Mouse (Mus musculus) forebrain, embryonic 11.5 days (tissue): ENCODE measurements around the gene Ctnna2. TPM values are rescaled to one million over a fixed set of nuclear protein-coding genes. Genes with fewer than 3 reads are reported as not detected.

Experiments
- ATAC-seq: fragments of 200-750 bp; cut with Nextera tagmentation; replicated peaks from 2 replicates; pipeline ENCODE4 v1.8.0; 2017; ENCODE audit warnings: moderate TSS enrichment; ENCODE audit not compliant: low FRiP score
- DNase-seq: peaks from one replicate; pipeline ENCODE4 v3.0.0-alpha.2; 2017; ENCODE audit warnings: low spot score
- H3K27ac ChIP-seq: fragments of 300-500 bp; sonication (generic); 2 replicates; pipeline ENCODE4 v1.5.1; 2014; ENCODE audit warnings: low read depth, low read length
- H3K27me3 ChIP-seq: fragments of 300-500 bp; sonication (generic); 2 replicates; pipeline ENCODE4 v1.6.1; 2014; ENCODE audit warnings: mild to moderate bottlenecking, low read length, mixed read lengths; ENCODE audit not compliant: control insufficient read depth, insufficient read depth
- H3K36me3 ChIP-seq: fragments of 300-500 bp; sonication (generic); 2 replicates; pipeline ENCODE4 v1.6.1; 2014; ENCODE audit warnings: mild to moderate bottlenecking, low read length, moderate library complexity, mixed read lengths; ENCODE audit not compliant: control insufficient read depth, insufficient read depth
- H3K4me1 ChIP-seq: fragments of 300-500 bp; sonication (generic); replicated peaks from 2 replicates; pipeline ENCODE4 v1.6.1; 2014; ENCODE audit warnings: low read length, mixed read lengths; ENCODE audit not compliant: control insufficient read depth, insufficient read depth
- H3K4me2 ChIP-seq: fragments of 300-500 bp; sonication (generic); 2 replicates; pipeline ENCODE4 v1.6.1; 2014; ENCODE audit warnings: low read depth, mild to moderate bottlenecking, low read length, moderate library complexity, mixed read lengths; ENCODE audit not compliant: severe bottlenecking
- H3K4me3 ChIP-seq: fragments of 300-500 bp; sonication (generic); 2 replicates; pipeline ENCODE4 v1.5.1; 2014; ENCODE audit warnings: low read depth, low read length
- H3K9ac ChIP-seq: fragments of 300-500 bp; sonication (generic); 2 replicates; pipeline ENCODE4 v1.6.1; 2014; ENCODE audit warnings: low read length
- H3K9me3 ChIP-seq: fragments of 300-500 bp; sonication (generic); 2 replicates; pipeline ENCODE4 v1.6.1; 2016; ENCODE audit warnings: low read length, mixed read lengths; ENCODE audit not compliant: control insufficient read depth
- WGBS: fragments of 180-500 bp; shearing (Covaris S2); extraction: QIAGEN DNeasy Blood & Tissue Kit; methylation state at CpG from one replicate; pipeline ENCODE4 v1.1.7; 2014; 5-methylcytosine and 5-hydroxymethylcytosine counted together
- polyA plus RNA-seq: library from polyadenylated mRNA; unstranded; fragments of >200 nt; fragmentation: Nextera tagmentation; extraction: Ambion mirVana; gene quantifications from 2 replicates; pipeline ENCODE4 v1.2.1, GENCODE M21; 2014

Ctnna2 gene
- polyA plus RNA-seq, 1 experiment from 2014 or later, result 38.5 TPM

DNA sequence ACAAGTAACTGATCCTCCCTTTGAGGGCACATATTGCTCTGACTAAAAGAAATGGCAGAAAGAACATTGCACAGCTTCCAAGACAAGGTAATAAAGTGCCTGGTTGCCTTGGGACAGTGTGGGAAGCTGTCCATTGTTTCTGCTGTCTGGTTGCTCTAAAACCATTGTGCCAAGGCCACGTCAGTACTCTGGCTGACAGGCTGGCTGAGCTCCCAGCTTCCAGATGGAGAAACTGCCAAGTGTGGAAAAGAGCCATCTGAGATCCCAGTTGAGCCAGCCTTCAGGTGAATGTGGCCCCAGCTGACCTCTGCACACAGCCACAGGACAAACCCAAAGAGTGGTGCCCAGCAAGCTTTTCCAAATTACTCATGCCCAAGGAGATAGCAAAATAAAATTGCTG, 504.1 kb downstream of the Ctnna2 start:
- no peak for DNase-seq
- Histone ChIP-seq H3K4me2 (no peak overlapping the region), H3K4me3 (no peak overlapping the region), H3K9me3 (no peaks in the 10 kb centered on the region), H3K27me3 (no peaks in the 10 kb centered on the region), H3K9ac (no peak overlapping the region), H3K4me1 (no peaks in the 10 kb centered on the region), H3K36me3 (no peaks in the 10 kb centered on the region), H3K27ac (no peak overlapping the region)
- no peak for ATAC-seq
- WGBS, result 31% methylated on average over 1 of the region's 1 CpGs

DNA sequence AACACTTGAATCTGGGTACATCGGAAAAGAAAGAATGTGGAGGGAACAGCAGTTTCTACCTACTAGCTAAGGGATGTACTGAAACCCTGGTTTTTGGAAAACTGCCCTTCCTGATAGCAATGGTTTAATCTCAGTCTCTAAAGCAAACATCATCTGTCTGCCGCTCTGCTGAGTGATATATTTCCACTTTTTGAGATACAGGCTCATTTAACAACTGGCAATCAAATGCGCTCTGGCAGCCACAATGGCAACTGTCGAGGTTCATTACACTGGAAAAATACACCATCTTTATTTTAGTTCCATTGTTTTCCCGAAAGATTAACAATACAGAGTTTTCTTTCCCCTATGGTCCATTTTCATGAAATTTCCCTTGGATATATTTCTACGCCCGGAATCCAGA, 506.2 kb downstream of the Ctnna2 start:
- no peak overlapping the region for H3K4me3 ChIP-seq
- no peaks in the 10 kb centered on the region for H3K9me3 ChIP-seq
- H3K36me3 ChIP-seq, result no peaks in the 10 kb centered on the region
- no peak overlapping the region for H3K4me2 ChIP-seq
- no peaks in the 10 kb centered on the region for H3K27me3 ChIP-seq
- DNase-seq (no peak), ATAC-seq (no peak)
- H3K27ac ChIP-seq, result no peak overlapping the region
- H3K9ac ChIP-seq, result no peak overlapping the region
- WGBS, result 89% methylated on average over 7 of the region's 7 CpGs
- H3K4me1 ChIP-seq, result no peaks in the 10 kb centered on the region

DNA sequence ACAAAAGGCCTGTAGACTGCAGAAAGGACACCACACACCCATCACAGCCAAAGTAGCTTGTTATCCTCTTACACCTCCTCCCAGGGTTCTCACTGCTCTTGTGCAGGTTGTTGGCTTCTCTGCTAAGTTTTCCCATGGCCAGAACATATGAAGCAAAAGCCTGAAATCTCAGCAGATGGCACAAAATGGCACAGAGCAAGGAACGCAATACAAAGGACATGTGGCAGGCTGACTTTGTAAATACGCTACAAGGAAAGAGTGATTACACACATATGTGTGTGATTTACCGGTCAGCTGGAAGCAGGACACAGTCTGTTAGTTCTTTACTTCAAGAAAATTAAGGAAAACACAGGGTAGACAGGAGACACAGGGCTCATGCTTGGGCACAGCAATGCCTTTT, 511.4 kb downstream of the Ctnna2 start:
- no peaks in the 10 kb centered on the region for H3K9me3 ChIP-seq
- no peak overlapping the region for H3K9ac ChIP-seq
- 68% methylated on average over 3 of the region's 3 CpGs for WGBS
- no peaks in the 10 kb centered on the region for H3K27me3 ChIP-seq
- ATAC-seq (no peak), DNase-seq (no peak)
- no peaks in the 10 kb centered on the region for H3K36me3 ChIP-seq
- H3K27ac ChIP-seq, result no peak overlapping the region
- no peak overlapping the region for H3K4me2 ChIP-seq
- no peaks in the 10 kb centered on the region for H3K4me1 ChIP-seq
- no peak overlapping the region for H3K4me3 ChIP-seq

DNA sequence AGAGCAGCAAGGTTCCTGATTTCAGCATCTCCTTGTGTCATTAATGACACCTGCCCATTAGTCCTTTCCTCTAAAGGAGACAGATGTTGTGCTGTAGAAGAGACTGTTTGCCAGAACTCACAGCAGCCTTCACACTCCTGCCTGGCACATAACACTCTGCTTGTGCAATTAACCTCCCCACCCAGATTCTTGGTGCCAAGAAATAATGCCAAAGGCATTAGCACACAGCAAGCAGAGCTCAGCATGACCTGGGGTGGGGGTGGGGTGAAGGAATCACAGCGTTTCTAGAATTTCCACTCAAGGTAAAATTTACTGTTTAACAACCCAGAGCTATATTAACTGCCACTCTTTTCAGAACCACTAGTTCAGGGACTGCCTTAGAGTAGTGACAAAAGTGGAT, 516.8 kb downstream of the Ctnna2 start:
- Histone ChIP-seq H3K9ac (no peak overlapping the region), H3K27me3 (no peaks in the 10 kb centered on the region), H3K27ac (no peak overlapping the region), H3K4me3 (no peak overlapping the region), H3K36me3 (no peaks in the 10 kb centered on the region), H3K9me3 (no peaks in the 10 kb centered on the region), H3K4me2 (no peak overlapping the region), H3K4me1 (no peaks in the 10 kb centered on the region)
- no peak for ATAC-seq
- DNase-seq, result no peak
- 54% methylated on average over 1 of the region's 1 CpGs for WGBS

DNA sequence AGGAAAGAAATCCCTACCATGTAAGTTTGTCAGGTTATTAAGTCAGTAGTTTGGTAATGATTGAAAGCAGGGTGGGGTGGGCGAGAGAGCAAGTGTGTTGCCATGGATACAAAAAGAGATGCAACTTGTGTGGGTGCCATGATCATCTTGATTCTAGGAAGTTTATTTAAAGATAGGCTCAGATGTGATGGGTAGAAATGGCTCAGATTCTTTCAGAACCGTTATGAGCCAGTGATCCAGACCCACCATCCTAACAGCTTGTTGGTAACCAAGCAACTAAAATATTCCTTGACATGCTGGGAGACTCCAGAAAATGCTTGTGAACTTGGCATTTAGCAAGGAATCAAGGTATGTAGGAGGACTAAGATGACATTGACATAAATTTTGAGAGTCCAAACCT, 521.6 kb downstream of the Ctnna2 start:
- no peak overlapping the region for H3K4me2 ChIP-seq
- WGBS, result 86% methylated on average over 2 of the region's 2 CpGs
- no peaks in the 10 kb centered on the region for H3K4me1 ChIP-seq
- H3K9me3 ChIP-seq, result no peaks in the 10 kb centered on the region
- no peaks in the 10 kb centered on the region for H3K36me3 ChIP-seq
- H3K9ac ChIP-seq, result no peak overlapping the region
- H3K27me3 ChIP-seq, result no peaks in the 10 kb centered on the region
- H3K27ac ChIP-seq, result no peak overlapping the region
- DNase-seq (no peak), ATAC-seq (no peak)
- H3K4me3 ChIP-seq, result no peak overlapping the region

DNA sequence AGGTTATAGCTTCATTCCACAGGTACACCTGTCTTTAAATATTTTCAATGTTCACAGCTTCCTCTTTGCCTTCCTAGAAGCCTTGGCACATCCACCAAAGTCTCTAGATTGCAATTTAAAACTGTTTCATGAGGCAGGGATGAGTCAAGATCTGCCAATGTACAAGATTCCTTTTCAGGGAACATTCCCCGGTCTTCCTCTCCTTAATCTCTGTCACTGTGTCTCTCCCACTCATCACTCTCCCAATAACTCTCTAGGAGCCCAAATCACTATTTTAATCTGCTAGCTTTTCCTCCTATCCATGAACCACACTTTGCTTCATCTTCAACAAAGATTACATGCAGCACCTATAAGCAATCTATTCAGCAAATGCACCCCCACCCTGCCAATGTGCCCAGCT, 532.6 kb downstream of the Ctnna2 start:
- Histone ChIP-seq H3K9ac (no peak overlapping the region), H3K4me3 (no peak overlapping the region), H3K9me3 (no peaks in the 10 kb centered on the region), H3K27me3 (no peaks in the 10 kb centered on the region), H3K4me1 (no peaks in the 10 kb centered on the region), H3K4me2 (no peak overlapping the region), H3K36me3 (no peaks in the 10 kb centered on the region), H3K27ac (no peak overlapping the region)
- 96% methylated on average over 1 of the region's 1 CpGs for WGBS
- no peak for DNase-seq
- no peak for ATAC-seq

DNA sequence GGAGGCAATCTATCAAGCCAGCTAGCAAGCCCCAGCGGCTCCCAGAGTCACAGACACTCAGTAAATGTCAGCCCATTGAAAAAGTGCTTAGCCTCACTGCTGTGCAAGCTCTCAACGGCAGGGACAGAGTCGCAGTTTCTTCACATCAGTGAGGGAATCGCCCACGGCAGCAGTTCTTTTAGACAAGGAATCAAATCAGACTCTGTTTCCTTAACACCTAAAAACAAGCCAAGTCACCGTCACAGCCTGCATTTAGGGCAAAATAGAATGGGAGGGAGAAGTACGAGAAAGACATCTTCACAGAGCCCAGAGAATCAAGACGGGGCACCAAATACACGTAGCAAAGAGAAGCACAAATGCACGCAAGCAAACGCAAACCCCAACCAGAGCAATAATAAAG, 535.6 kb downstream of the Ctnna2 start:
- H3K9me3 ChIP-seq, result no peaks in the 10 kb centered on the region
- ATAC-seq (no peak), DNase-seq (no peak)
- 84% methylated on average over 11 of the region's 11 CpGs for WGBS
- no peak overlapping the region for H3K27ac ChIP-seq
- H3K36me3 ChIP-seq, result no peaks in the 10 kb centered on the region
- H3K27me3 ChIP-seq, result no peaks in the 10 kb centered on the region
- no peak overlapping the region for H3K4me3 ChIP-seq
- no peaks in the 10 kb centered on the region for H3K4me1 ChIP-seq
- no peak overlapping the region for H3K4me2 ChIP-seq
- no peak overlapping the region for H3K9ac ChIP-seq

DNA sequence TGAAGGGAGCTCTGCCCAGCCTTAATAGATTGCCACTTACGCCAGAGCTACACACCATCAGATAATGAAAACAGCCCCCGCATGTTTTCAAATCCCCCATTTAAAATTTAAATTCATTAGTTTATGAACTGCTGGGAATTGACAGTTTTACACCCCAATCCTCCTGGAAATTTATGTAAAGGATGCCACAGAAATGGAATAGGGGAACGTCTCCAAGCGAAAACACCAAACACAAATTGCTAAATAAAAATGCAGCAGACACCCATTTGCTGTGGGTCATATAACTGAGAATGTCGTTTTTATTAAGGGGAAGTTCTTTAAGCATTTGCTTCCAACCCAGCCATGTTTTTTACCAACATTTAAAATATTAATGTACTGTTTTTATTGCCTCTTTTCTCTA, 538.4 kb downstream of the Ctnna2 start:
- Histone ChIP-seq H3K9me3 (no peaks in the 10 kb centered on the region), H3K4me3 (no peak overlapping the region), H3K4me1 (no peaks in the 10 kb centered on the region), H3K27ac (no peak overlapping the region), H3K27me3 (no peaks in the 10 kb centered on the region), H3K4me2 (no peak overlapping the region), H3K9ac (no peak overlapping the region), H3K36me3 (no peaks in the 10 kb centered on the region)
- ATAC-seq (no peak), DNase-seq (no peak)
- WGBS, result 85% methylated on average over 5 of the region's 5 CpGs

DNA sequence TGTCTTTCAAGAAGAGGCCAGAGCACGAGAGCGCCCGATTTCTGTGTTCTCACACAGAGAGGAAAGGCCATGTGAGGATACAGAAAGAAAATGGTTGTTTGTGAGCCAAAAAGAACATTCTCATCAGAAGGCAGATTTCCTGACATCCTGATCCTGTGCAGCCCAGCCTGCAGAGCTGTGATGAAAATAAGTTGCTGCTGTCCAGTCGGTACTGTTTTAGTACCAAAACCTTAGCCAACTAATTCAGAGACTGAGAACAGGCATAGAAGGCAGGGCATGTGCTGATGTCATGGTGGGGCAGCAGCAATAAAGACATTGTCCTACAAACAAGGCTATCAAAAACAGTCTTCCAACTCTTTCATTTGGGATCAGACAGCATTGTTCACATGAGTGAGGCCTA, 549.1 kb downstream of the Ctnna2 start:
- WGBS, result 89% methylated on average over 4 of the region's 4 CpGs
- no peak overlapping the region for H3K4me3 ChIP-seq
- no peaks in the 10 kb centered on the region for H3K36me3 ChIP-seq
- H3K4me1 ChIP-seq, result no peaks in the 10 kb centered on the region
- H3K9me3 ChIP-seq, result no peaks in the 10 kb centered on the region
- DNase-seq (no peak), ATAC-seq (no peak)
- no peak overlapping the region for H3K9ac ChIP-seq
- H3K4me2 ChIP-seq, result no peak overlapping the region
- no peaks in the 10 kb centered on the region for H3K27me3 ChIP-seq
- H3K27ac ChIP-seq, result no peak overlapping the region
